Mouse (Mus musculus): Measurements from ENCODE around the gene Gnb3.

Gnb3 gene

GRCm38 (mm10) chr6:124840241-124841167, at the start of gene Gnb3:
Gene Gnb3, minus strand, starts transcription at chr6:124840275.
- DNase-seq: no peak

- DNase-seq: no peak
These were observed 48.6 kb upstream of the Gnb3 start for GRCm38 (mm10) chr6:124888555-124889125.

GRCm38 (mm10) chr6:124887986-124888385, 47.9 kb upstream of the Gnb3 start, which contains the start of gene Cd4:
Gene Cd4, minus strand, starts transcription at chr6:124888221.
- DNase-seq: no peak

GRCm38 (mm10) chr6:124885956-124886381, 45.9 kb upstream of the Gnb3 start:
- no peak for DNase-seq

GRCm38 (mm10) chr6:124884714-124885500, 44.8 kb upstream of the Gnb3 start:
- no peak for DNase-seq

- no peak for DNase-seq
These were observed 43.3 kb upstream of the Gnb3 start for GRCm38 (mm10) chr6:124883351-124883750.

- DNase-seq: no peak
These were observed 41.7 kb upstream of the Gnb3 start for GRCm38 (mm10) chr6:124881821-124882220.

- no peak for DNase-seq
These were observed 39.3 kb upstream of the Gnb3 start for GRCm38 (mm10) chr6:124879390-124879789.

- DNase-seq: no peak
These were observed 34.3 kb upstream of the Gnb3 start for GRCm38 (mm10) chr6:124874348-124874747.

- no peak for DNase-seq
These were observed 26.5 kb upstream of the Gnb3 start for GRCm38 (mm10) chr6:124866560-124866959.

GRCm38 (mm10) chr6:124865766-124866362, 25.8 kb upstream of the Gnb3 start:
- no peak for DNase-seq

- peak; percentile 76 for DNase-seq
These were observed 23.7 kb upstream of the Gnb3 start, which contains the start of gene Gpr162 for GRCm38 (mm10) chr6:124863658-124864298. Gene Gpr162, minus strand, starts transcription at chr6:124863983.

- no peak for DNase-seq
These were observed 23.1 kb upstream of the Gnb3 start for GRCm38 (mm10) chr6:124863125-124863657.

- DNase-seq: no peak
These were observed 22.5 kb upstream of the Gnb3 start for GRCm38 (mm10) chr6:124862406-124863124.

GRCm38 (mm10) chr6:124861802-124862201, 21.7 kb upstream of the Gnb3 start:
- no peak for DNase-seq

GRCm38 (mm10) chr6:124861266-124861665, 21.2 kb upstream of the Gnb3 start:
- no peak for DNase-seq

GRCm38 (mm10) chr6:124860511-124860910, 20.4 kb upstream of the Gnb3 start:
- DNase-seq: no peak

- peak; percentile 78 for DNase-seq
These were observed 19.6 kb upstream of the Gnb3 start for GRCm38 (mm10) chr6:124859725-124860124.

GRCm38 (mm10) chr6:124858561-124859318, 18.7 kb upstream of the Gnb3 start:
- no peak for DNase-seq

- DNase-seq: no peak
These were observed 17.9 kb upstream of the Gnb3 start for GRCm38 (mm10) chr6:124857840-124858530.

All from layer of hippocampus, adult 9-11 months (tissue).